Mouse (Mus musculus): ENCODE results near the gene Lasp1. TPM values are rescaled to one million over a fixed set of nuclear protein-coding genes. Genes with fewer than 3 reads are reported as not detected.
"Not testable (repeated sequence)": the region's sequence is repeated elsewhere in the genome, so short reads cannot be mapped to it uniquely, and the experiment has no call there.

The Lasp1 gene
- polyA plus RNA-seq, 1 experiment: 23.1 TPM

DNA sequence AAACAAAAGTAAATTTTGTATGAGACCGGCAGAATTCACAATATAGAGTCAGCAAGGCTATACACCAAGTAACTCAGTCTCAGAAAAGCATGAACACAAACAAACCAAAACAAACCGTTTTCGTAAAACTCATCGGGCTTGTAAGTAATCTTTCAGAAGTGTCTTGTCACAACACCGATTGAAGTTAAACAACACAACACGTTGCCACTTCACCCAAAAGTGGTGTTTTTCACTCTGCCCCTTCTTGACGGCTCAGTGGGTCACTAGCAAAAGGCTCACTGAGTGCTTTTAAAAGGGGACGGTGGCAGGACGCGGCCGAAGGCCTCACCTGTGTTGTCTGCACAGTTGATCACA is 17.3 kb upstream of the Lasp1 start:
- no peaks in the 10 kb centered on the region; the same call in 1 of the 2 replicates for H3K36me3 ChIP-seq (ENCODE audit: control insufficient read depth, insufficient read depth, low read length)
- no peak for TF ChIP-seq CTCF (IDR thresholded peaks at IDR 0.05; ENCODE audit: control insufficient read depth, insufficient read depth, insufficient replicate concordance, low read depth, low read length)
- no peak for TF ChIP-seq POLR2A (IDR thresholded peaks at IDR 0.05; ENCODE audit: control insufficient read depth, low read depth, low read length)

DNA sequence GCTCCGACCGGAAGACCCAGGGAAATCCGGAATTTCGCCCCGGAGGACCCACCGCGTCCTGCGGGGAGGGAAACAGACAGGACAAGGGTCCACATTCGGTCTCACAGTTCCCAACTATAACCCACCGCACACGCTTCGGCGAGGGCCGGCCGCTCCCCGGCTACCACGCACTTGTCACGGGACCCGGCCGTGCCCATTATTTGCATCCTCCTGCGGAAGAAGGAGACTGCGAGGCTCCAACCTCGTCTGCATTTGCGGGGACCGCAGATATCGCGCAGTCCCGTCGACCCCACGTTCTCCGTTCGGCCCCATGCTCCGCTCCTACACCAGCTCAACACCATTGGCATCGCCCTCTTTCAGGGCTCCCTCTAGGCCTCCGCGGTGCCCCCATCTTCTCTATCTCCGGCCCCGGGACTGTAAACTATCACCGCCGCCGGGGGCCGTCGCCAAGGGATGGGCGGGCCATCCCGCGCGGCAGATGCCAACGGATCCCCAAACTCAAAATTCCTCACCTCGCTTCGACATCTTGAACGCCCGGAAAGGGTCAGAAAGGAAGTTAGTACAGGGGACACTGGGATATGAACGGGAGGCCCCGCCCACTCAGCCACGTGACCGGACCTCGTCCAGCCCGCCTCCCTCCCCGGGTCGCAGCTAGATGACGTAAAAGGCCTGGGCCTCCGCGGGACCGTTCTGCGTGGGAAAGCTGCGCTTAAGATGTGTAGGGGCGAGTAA is 16.8 kb upstream of the Lasp1 start, which contains the start of gene Rpl23:
TSS of gene Rpl23 (minus strand) at position 606 of the 732 bp plus-strand sequence.
- Histone ChIP-seq H3K27ac (ENCODE audit: control insufficient read depth, insufficient read depth, low read depth, low read length) (peak within 1 kb of the TSS; percentile 94), H3K4me3 (ENCODE audit: control insufficient read depth, low read depth, low read length) (peak within 1 kb of the TSS; percentile 91), H3K27me3 (ENCODE audit: control insufficient read depth, insufficient read depth, low read length) (no peaks in the 10 kb centered on the region), H3K4me1 (ENCODE audit: control insufficient read depth, insufficient read depth, low read length) (no peaks in the 10 kb centered on the region; the same call in none of the 2 replicates), H3K36me3 (ENCODE audit: control insufficient read depth, insufficient read depth, low read length) (no peaks in the 10 kb centered on the region; the same call in 1 of the 2 replicates)
- TF ChIP-seq POLR2A (IDR thresholded peaks at IDR 0.05; ENCODE audit: control insufficient read depth, low read depth, low read length) (peak; percentile 95), CTCF (IDR thresholded peaks at IDR 0.05; ENCODE audit: control insufficient read depth, insufficient read depth, insufficient replicate concordance, low read depth, low read length) (no peak)

More for the DNA sequence above, 17.3 kb upstream of the Lasp1 start:
- Histone ChIP-seq H3K4me3 (ENCODE audit: control insufficient read depth, low read depth, low read length) (peak overlapping the region; percentile 91), H3K27me3 (ENCODE audit: control insufficient read depth, insufficient read depth, low read length) (no peaks in the 10 kb centered on the region), H3K4me1 (ENCODE audit: control insufficient read depth, insufficient read depth, low read length) (no peaks in the 10 kb centered on the region; the same call in none of the 2 replicates), H3K27ac (ENCODE audit: control insufficient read depth, insufficient read depth, low read depth, low read length) (peak overlapping the region; percentile 94)

DNA sequence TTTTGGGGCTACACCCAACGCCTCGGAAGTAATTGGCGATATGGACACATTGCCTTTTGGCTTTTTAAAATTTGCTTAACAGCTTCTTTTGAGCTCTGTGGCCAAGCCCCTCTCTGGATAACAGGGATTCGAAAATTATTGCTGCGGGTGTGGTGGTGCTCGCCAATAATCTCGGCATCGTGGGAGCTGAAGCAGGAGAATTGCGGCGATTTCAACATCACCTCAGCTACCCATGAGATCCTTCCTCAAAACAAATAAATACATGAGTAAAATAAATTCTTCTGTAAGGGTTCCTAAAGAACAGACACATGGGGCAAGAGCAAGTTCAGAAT is 16.3 kb upstream of the Lasp1 start:
- H3K36me3 ChIP-seq (ENCODE audit: control insufficient read depth, insufficient read depth, low read length): no peaks in the 10 kb centered on the region; the same call in 1 of the 2 replicates
- H3K27ac ChIP-seq (ENCODE audit: control insufficient read depth, insufficient read depth, low read depth, low read length): peak overlapping the region; percentile 73
- TF ChIP-seq CTCF (IDR thresholded peaks at IDR 0.05; ENCODE audit: control insufficient read depth, insufficient read depth, insufficient replicate concordance, low read depth, low read length) (no peak), POLR2A (IDR thresholded peaks at IDR 0.05; ENCODE audit: control insufficient read depth, low read depth, low read length) (no peak)
- no peaks in the 10 kb centered on the region for H3K27me3 ChIP-seq (ENCODE audit: control insufficient read depth, insufficient read depth, low read length)
- H3K4me3 ChIP-seq (ENCODE audit: control insufficient read depth, low read depth, low read length): peak overlapping the region; percentile 91
- no peaks in the 10 kb centered on the region; the same call in none of the 2 replicates for H3K4me1 ChIP-seq (ENCODE audit: control insufficient read depth, insufficient read depth, low read length)

DNA sequence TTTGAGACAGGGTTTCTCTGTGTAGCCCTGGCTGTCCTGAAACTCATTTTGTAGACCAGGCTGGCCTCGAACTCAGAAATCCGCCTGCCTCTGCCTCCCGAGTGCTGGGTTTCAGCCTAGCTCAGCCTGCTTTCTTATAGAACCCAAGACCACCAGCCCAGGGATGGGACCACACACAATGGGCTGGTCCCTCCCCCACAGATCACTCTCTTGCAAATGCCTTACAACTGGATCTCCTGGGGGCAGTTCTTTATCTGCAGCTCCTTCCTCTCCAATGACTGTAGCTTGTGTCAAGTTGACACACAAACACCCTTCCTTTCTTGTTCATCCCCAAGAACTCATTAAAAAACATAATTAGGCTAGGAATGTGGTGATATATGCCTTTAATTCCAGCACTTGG is 10.8 kb upstream of the Lasp1 start:
- no peak overlapping the region for H3K4me3 ChIP-seq (ENCODE audit: control insufficient read depth, low read depth, low read length)
- no peaks in the 10 kb centered on the region for H3K36me3 ChIP-seq (ENCODE audit: control insufficient read depth, insufficient read depth, low read length)
- no peaks in the 10 kb centered on the region for H3K27me3 ChIP-seq (ENCODE audit: control insufficient read depth, insufficient read depth, low read length)
- no peak for TF ChIP-seq POLR2A (IDR thresholded peaks at IDR 0.05; ENCODE audit: control insufficient read depth, low read depth, low read length)
- TF ChIP-seq CTCF (IDR thresholded peaks at IDR 0.05; ENCODE audit: control insufficient read depth, insufficient read depth, insufficient replicate concordance, low read depth, low read length): no peak
- no peaks in the 10 kb centered on the region for H3K4me1 ChIP-seq (ENCODE audit: control insufficient read depth, insufficient read depth, low read length)
- no peak overlapping the region for H3K27ac ChIP-seq (ENCODE audit: control insufficient read depth, insufficient read depth, low read depth, low read length)

DNA sequence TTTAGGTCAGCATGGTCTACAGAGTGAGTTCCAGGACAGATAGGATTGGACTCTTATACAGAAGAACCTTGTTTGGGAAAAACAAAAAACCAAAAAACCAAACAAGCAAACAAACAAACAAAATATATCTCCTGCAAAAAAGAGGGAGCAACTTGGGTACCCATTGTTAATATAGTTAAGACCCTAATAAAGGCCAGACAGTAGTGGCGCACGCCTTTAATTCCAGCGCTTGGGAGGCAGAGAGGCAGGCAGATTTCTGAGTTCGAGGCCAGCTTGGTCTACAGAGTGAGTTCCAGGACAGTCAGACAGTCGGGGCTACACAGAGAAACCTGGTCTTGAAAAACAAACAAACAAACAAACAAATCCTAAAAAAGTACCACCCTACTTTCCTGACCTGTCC is 9.1 kb upstream of the Lasp1 start:
- TF ChIP-seq CTCF (IDR thresholded peaks at IDR 0.05; ENCODE audit: control insufficient read depth, insufficient read depth, insufficient replicate concordance, low read depth, low read length) (no peak), POLR2A (IDR thresholded peaks at IDR 0.05; ENCODE audit: control insufficient read depth, low read depth, low read length) (no peak)
- no peaks in the 10 kb centered on the region for H3K36me3 ChIP-seq (ENCODE audit: control insufficient read depth, insufficient read depth, low read length)
- H3K27me3 ChIP-seq (ENCODE audit: control insufficient read depth, insufficient read depth, low read length): no peaks in the 10 kb centered on the region
- H3K27ac ChIP-seq (ENCODE audit: control insufficient read depth, insufficient read depth, low read depth, low read length): no peak overlapping the region
- H3K4me1 ChIP-seq (ENCODE audit: control insufficient read depth, insufficient read depth, low read length): no peaks in the 10 kb centered on the region; the same call in 1 of the 2 replicates
- H3K4me3 ChIP-seq (ENCODE audit: control insufficient read depth, low read depth, low read length): no peak overlapping the region

DNA sequence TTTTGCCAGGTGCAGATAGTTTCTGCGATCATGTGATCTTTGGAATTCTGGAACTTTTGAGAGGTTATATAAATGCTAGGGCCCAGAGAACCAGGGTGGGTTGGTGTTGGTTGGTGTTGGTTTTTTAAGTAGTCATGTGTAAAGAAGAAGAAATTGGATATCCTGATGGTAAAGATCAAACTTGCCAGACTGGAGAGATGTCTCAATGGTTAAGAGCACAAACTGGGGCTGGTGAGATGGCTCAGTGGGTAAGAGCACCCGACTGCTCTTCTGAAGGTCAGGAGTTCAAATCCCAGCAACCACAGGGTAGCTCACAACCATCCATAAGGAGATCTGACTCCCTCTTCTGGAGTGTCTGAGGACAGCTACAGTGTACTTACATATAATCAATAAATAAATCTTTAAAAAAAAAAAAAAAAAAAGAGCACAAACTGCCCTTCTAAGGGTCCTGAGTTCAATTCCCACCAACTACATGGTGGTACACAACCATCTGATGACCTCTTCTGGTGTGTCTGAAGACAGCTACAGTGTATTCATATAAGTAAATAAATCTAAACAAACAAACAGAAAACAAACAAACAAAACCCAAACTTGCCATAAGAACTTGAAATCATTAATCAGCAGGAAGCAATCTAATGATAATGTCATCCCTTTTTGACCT is 7.9 kb upstream of the Lasp1 start:
- H3K4me3 ChIP-seq (ENCODE audit: control insufficient read depth, low read depth, low read length); H3K36me3 ChIP-seq (ENCODE audit: control insufficient read depth, insufficient read depth, low read length); H3K4me1 ChIP-seq (ENCODE audit: control insufficient read depth, insufficient read depth, low read length); H3K27me3 ChIP-seq (ENCODE audit: control insufficient read depth, insufficient read depth, low read length); H3K27ac ChIP-seq (ENCODE audit: control insufficient read depth, insufficient read depth, low read depth, low read length): not testable (repeated sequence)

DNA sequence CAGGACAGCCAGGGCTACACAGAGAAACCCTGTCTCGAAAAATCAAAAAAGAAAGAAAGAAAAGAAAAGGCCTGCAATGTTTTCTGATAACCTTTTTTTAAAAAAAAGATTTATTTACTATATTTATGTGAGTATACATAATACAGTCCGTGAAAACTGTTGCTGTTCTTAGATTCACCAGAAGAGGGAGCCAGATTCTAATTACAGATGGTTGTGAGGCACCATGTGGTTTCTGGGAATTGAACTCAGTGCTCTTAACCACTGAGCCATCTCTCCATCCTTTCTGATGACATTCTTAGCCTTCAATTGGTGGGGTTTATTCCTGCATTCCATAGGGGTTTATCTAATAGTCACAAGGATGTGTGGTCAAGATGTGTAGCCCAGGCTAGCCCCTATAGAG is 5.6 kb upstream of the Lasp1 start:
- Histone ChIP-seq H3K4me3 (ENCODE audit: control insufficient read depth, low read depth, low read length) (no peak overlapping the region), H3K27me3 (ENCODE audit: control insufficient read depth, insufficient read depth, low read length) (no peaks in the 10 kb centered on the region), H3K27ac (ENCODE audit: control insufficient read depth, insufficient read depth, low read depth, low read length) (no peak overlapping the region), H3K36me3 (ENCODE audit: control insufficient read depth, insufficient read depth, low read length) (no peaks in the 10 kb centered on the region), H3K4me1 (ENCODE audit: control insufficient read depth, insufficient read depth, low read length) (peaks cover 5% of the 10 kb centered on the region)
- TF ChIP-seq POLR2A (IDR thresholded peaks at IDR 0.05; ENCODE audit: control insufficient read depth, low read depth, low read length) (no peak), CTCF (IDR thresholded peaks at IDR 0.05; ENCODE audit: control insufficient read depth, insufficient read depth, insufficient replicate concordance, low read depth, low read length) (no peak)
